In genomic region chr14:34838999-34839398, GRCm38 (mm10) we compare ENCODE assay signal across 23 mouse cellular contexts. TPM values are rescaled to one million over a fixed set of nuclear protein-coding genes. Genes with fewer than 3 reads are reported as not detected.
"Had no signal": no experiment of that assay in that cellular context is flagged by ENCODE, and none has a peak within 500 bp of the region (broad histone marks: within the 10 kb centered on the region; RNA-seq: fewer than 3 reads in every experiment).

No protein-coding gene starts in this region.

- H3K4me3 ChIP-seq: limb, embryonic 12.5 days; limb, embryonic 15.5 days; myocyte; neural tube, embryonic 13.5 days; stomach, embryonic 15.5 days had no signal

- H3K4me2 ChIP-seq: limb, embryonic 12.5 days; limb, embryonic 15.5 days; liver, embryonic 11.5 days; lung, embryonic 14.5 days; neural tube, embryonic 13.5 days; stomach, embryonic 15.5 days had no signal

- H3K9me3 ChIP-seq: limb, embryonic 12.5 days; limb, embryonic 15.5 days; neural tube, embryonic 13.5 days; stomach, embryonic 15.5 days had no signal

- H3K27me3 ChIP-seq: limb, embryonic 12.5 days; limb, embryonic 15.5 days; neural tube, embryonic 13.5 days; stomach, embryonic 15.5 days had no signal

- H3K36me3 ChIP-seq: limb, embryonic 12.5 days; limb, embryonic 15.5 days; stomach, embryonic 15.5 days had no signal

- ATAC-seq: intestine, embryonic 16.5 days; liver, postnatal 0 days; lung, postnatal 0 days had no signal

- H3K4me1 ChIP-seq: limb, embryonic 12.5 days; limb, embryonic 15.5 days; stomach, embryonic 15.5 days had no signal

- H3K27ac ChIP-seq: limb, embryonic 12.5 days; limb, embryonic 15.5 days; liver, embryonic 14.5 days; macrophage; neural tube, embryonic 13.5 days; stomach, embryonic 15.5 days had no signal

- H3K9ac ChIP-seq: limb, embryonic 12.5 days; limb, embryonic 15.5 days; liver, embryonic 14.5 days; liver, postnatal 0 days; lung, embryonic 14.5 days; neural tube, embryonic 13.5 days; stomach, embryonic 15.5 days had no signal

- DNase-seq: kidney, adult 18-20 months; kidney, postnatal 10 days; kidney, postnatal 36 days; layer of hippocampus, postnatal 36 days; left cerebral cortex, postnatal 4 days; liver, postnatal 0 days; lung, embryonic 14.5 days; retina, postnatal 1 day; right cerebral cortex, postnatal 25 days; spleen, adult 18-20 months; thymus, postnatal 25 days had no signal

RNA-seq across cellular contexts. Expression of gene Grid1, which starts 19.1 kb away (rescaled TPM):
- total RNA-seq: megakaryocyte, adult 5-6 weeks; neutrophil, adult 5-6 weeks had no signal
- polyA plus RNA-seq: liver, postnatal 0 days; macrophage; myocyte had no signal
